Mouse (Mus musculus) testis, adult 2 months (tissue): ENCODE measurements around the gene Pnck. TPM values are rescaled to one million over a fixed set of nuclear protein-coding genes. Genes with fewer than 3 reads are reported as not detected.

ENCODE experiments used
- H3K27ac ChIP-seq: fragments of 200-500 bp; 2 replicates; pipeline ENCODE4 v1.5.1; 2012; ENCODE audit warnings: low read depth, low read length; ENCODE audit not compliant: control insufficient read depth, insufficient read depth
- H3K27me3 ChIP-seq: fragments of 200-500 bp; 2 replicates; pipeline ENCODE4 v1.6.1; 2012; ENCODE audit warnings: mild to moderate bottlenecking, low read length, moderate library complexity; ENCODE audit not compliant: control insufficient read depth, insufficient read depth
- H3K36me3 ChIP-seq: fragments of 200-500 bp; 2 replicates; pipeline ENCODE4 v1.6.1; 2012; ENCODE audit warnings: mild to moderate bottlenecking, low read length; ENCODE audit not compliant: control insufficient read depth, insufficient read depth
- H3K4me1 ChIP-seq: fragments of 200-500 bp; 2 replicates; pipeline ENCODE4 v1.6.1; 2012; ENCODE audit warnings: low read length; ENCODE audit not compliant: control insufficient read depth, insufficient read depth
- H3K4me3 ChIP-seq: fragments of 200-500 bp; 2 replicates; pipeline ENCODE4 v1.5.1; 2012; ENCODE audit warnings: low read depth, mild to moderate bottlenecking, low read length, moderate library complexity, mixed read lengths; ENCODE audit not compliant: control insufficient read depth
- CTCF ChIP-seq: fragments of 200-500 bp; IDR thresholded peaks from 2 replicates; pipeline ENCODE4 v1.5.1; 2012; ENCODE audit warnings: low read depth, mild to moderate bottlenecking, inconsistent platforms, low read length, moderate library complexity; ENCODE audit not compliant: control insufficient read depth, insufficient read depth, insufficient replicate concordance
- POLR2A ChIP-seq: fragments of 200-500 bp; IDR thresholded peaks from 2 replicates; pipeline ENCODE4 v1.6.1; 2012; ENCODE audit warnings: low read depth, mild to moderate bottlenecking, inconsistent platforms, low read length, moderate library complexity; ENCODE audit not compliant: control insufficient read depth
- polyA plus RNA-seq: library from polyadenylated mRNA; depleted of rRNA; stranded (reverse); fragments of >200 nt; gene quantifications from 2 replicates; pipeline ENCODE4 v1.2.3, GENCODE M21; 2012; rRNA removed

The Pnck gene
- polyA plus RNA-seq, 1 experiment, result 4.0 TPM

GRCm38 (mm10) chrX:73639255-73639675 is 20.7 kb downstream of the Pnck start, which contains the start of gene Dusp9:
Gene Dusp9 (plus strand): TSS chrX:73639419.
- Histone ChIP-seq H3K27ac (no peak within 1 kb of the TSS), H3K27me3 (no peaks in the 10 kb centered on the region)
- no peak for TF ChIP-seq CTCF
- no peak for TF ChIP-seq POLR2A

DNA sequence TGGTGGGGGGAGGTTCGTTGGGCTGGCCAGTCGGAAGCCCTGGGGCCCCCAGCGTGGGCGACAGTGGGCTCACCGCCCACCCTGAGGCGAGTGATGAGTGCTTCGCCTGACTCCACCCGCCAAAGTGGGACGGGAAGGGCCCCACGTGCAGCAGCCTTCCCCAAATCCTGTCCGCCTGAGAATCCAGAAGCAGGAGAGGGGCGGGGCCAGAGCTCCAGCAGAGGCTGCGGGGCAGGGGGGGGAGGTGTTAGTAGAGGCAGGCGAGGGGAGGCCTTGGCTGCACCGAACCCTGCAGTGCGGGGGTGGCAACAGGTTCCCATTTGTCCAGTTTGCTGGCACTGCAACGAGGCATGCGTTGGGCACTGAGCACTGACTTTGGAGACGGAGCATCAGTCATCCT is 22.5 kb downstream of the Pnck start:
- Histone ChIP-seq H3K36me3 (no peaks in the 10 kb centered on the region), H3K4me1 (peaks cover 20% of the 10 kb centered on the region), H3K4me3 (no peak overlapping the region), H3K27me3 (no peaks in the 10 kb centered on the region), H3K27ac (no peak overlapping the region)
- TF ChIP-seq CTCF, result no peak

More at GRCm38 (mm10) chrX:73639255-73639675, 20.7 kb downstream of the Pnck start, which contains the start of gene Dusp9:
- Histone ChIP-seq H3K36me3 (no peaks in the 10 kb centered on the region), H3K4me1 (peaks cover 20% of the 10 kb centered on the region), H3K4me3 (peak within 1 kb of the TSS; percentile 47)

GRCm38 (mm10) chrX:73635425-73635824 is 24.5 kb downstream of the Pnck start:
- TF ChIP-seq CTCF (no peak), POLR2A (no peak)
- Histone ChIP-seq H3K27ac (no peak overlapping the region), H3K36me3 (no peaks in the 10 kb centered on the region), H3K27me3 (no peaks in the 10 kb centered on the region), H3K4me3 (no peak overlapping the region), H3K4me1 (peaks cover 20% of the 10 kb centered on the region)

- Histone ChIP-seq H3K36me3 (no peaks in the 10 kb centered on the region), H3K27ac (no peak overlapping the region), H3K4me1 (no peaks in the 10 kb centered on the region), H3K4me3 (no peak overlapping the region), H3K27me3 (no peaks in the 10 kb centered on the region)
- TF ChIP-seq POLR2A (no peak), CTCF (no peak)
Observed at GRCm38 (mm10) chrX:73626981-73627380, 32.9 kb downstream of the Pnck start.

DNA sequence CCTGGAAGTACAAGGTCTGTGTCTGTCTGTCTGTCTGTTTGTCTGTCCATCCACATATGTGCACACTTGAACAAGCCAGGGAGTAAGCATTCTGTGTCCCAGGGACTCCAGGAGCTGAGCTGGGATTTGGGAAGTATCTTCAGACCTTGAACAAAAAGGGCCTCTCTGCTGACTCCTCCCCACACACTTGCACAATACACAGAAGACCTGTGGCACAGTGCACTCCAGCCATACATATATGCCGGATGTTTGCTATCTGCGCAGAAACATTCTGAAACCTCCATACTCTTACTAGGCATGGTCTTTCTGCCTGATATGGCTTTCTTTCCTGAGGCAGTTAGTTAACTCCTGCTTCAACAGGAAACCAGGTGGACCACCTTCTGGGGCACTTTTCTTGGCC is 40.0 kb downstream of the Pnck start:
- Histone ChIP-seq H3K4me1 (no peaks in the 10 kb centered on the region), H3K27me3 (no peaks in the 10 kb centered on the region), H3K36me3 (no peaks in the 10 kb centered on the region), H3K27ac (no peak overlapping the region), H3K4me3 (no peak overlapping the region)
- no peak for TF ChIP-seq POLR2A

GRCm38 (mm10) chrX:73619401-73619800 is 40.5 kb downstream of the Pnck start:
- TF ChIP-seq POLR2A (no peak), CTCF (no peak)

GRCm38 (mm10) chrX:73615876-73616275 is 44.0 kb downstream of the Pnck start:
- Histone ChIP-seq H3K4me1 (no peaks in the 10 kb centered on the region), H3K4me3 (no peak overlapping the region), H3K36me3 (no peaks in the 10 kb centered on the region), H3K27ac (no peak overlapping the region), H3K27me3 (no peaks in the 10 kb centered on the region)
- no peak for TF ChIP-seq CTCF
- TF ChIP-seq POLR2A, result no peak

More at GRCm38 (mm10) chrX:73619401-73619800, 40.5 kb downstream of the Pnck start:
- Histone ChIP-seq H3K36me3 (no peaks in the 10 kb centered on the region), H3K27me3 (no peaks in the 10 kb centered on the region), H3K4me3 (no peak overlapping the region), H3K4me1 (no peaks in the 10 kb centered on the region), H3K27ac (no peak overlapping the region)

DNA sequence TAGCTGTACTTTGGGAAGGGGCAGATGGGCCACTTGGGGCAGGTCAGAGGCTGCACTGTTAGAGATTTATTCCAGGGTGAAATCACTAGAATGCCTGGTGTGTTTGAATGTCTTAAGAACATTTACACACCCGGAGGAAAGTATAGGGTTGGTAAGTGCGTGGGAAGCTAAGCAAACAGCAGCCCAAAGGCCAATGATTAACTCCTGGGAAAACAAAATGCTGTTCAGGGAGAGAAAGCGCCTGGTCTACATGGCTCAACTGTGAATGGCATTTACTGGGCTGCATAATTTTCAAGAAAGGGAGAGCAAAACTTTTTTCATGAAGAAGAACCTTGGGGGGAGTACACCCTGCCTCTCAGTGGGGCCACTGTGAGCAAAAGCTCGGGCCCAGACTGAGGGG is 46.3 kb downstream of the Pnck start:
- no peak overlapping the region for H3K4me3 ChIP-seq
- H3K27me3 ChIP-seq, result no peaks in the 10 kb centered on the region
- no peaks in the 10 kb centered on the region for H3K36me3 ChIP-seq
- no peaks in the 10 kb centered on the region for H3K4me1 ChIP-seq
- no peak overlapping the region for H3K27ac ChIP-seq
- TF ChIP-seq CTCF (no peak), POLR2A (no peak)

Other genes starting within 250 kb of the Pnck start
- 0.14 and 0.19 TPM in 2 replicates for gene Zfp92, start 249.0 kb downstream of the Pnck start, polyA plus RNA-seq
- gene Trex2, start 224.8 kb downstream of the Pnck start, polyA plus RNA-seq, result not detected in 2 replicates
- 26.9 and 34.0 TPM in 2 replicates for gene Haus7, start 201.1 kb downstream of the Pnck start, polyA plus RNA-seq
- gene Bgn, start 176.5 kb downstream of the Pnck start, polyA plus RNA-seq, result 32.9 and 54.4 TPM in 2 replicates
- 1.7 and 3.1 TPM in 2 replicates for gene Atp2b3, start 157.0 kb downstream of the Pnck start, polyA plus RNA-seq
- gene Dusp9, start 20.7 kb downstream of the Pnck start, polyA plus RNA-seq, result 1.8 and 2.0 TPM in 2 replicates
- gene Slc6a8, start 13.0 kb upstream of the Pnck start, polyA plus RNA-seq, result 4.9 and 5.7 TPM in 2 replicates
- 10.8 and 12.2 TPM in 2 replicates for gene Bcap31, start 56.1 kb upstream of the Pnck start, polyA plus RNA-seq
- gene Abcd1, start 56.5 kb upstream of the Pnck start, polyA plus RNA-seq, result 21.1 and 24.4 TPM in 2 replicates
- 0.06 and 0.07 TPM in 2 replicates for gene Plxnb3, start 97.0 kb upstream of the Pnck start, polyA plus RNA-seq
- gene Srpk3, start 114.3 kb upstream of the Pnck start, polyA plus RNA-seq, result 0.36 and 0.64 TPM in 2 replicates
- gene Idh3g, start 126.8 kb upstream of the Pnck start, polyA plus RNA-seq, result 37.8 and 43.9 TPM in 2 replicates
- gene Ssr4, start 126.9 kb upstream of the Pnck start, polyA plus RNA-seq, result 49.0 and 53.3 TPM in 2 replicates
- gene Pdzd4, start 164.9 kb upstream of the Pnck start, polyA plus RNA-seq, result 0.49 and 0.55 TPM in 2 replicates
- not detected in 2 replicates for gene Avpr2, start 232.0 kb upstream of the Pnck start, polyA plus RNA-seq
- 0.06 and 0.35 TPM in 2 replicates for gene L1cam, start 236.0 kb upstream of the Pnck start, polyA plus RNA-seq